Mouse (Mus musculus): ENCODE data around the gene Epn1. TPM values are rescaled to one million over a fixed set of nuclear protein-coding genes. Genes with fewer than 3 reads are reported as not detected.

The Epn1 gene
- polyA plus RNA-seq (2014; fragmentation: Nextera tagmentation; extraction: Ambion mirVana) = 46.3 and 51.3 TPM in 2 replicates

DNA sequence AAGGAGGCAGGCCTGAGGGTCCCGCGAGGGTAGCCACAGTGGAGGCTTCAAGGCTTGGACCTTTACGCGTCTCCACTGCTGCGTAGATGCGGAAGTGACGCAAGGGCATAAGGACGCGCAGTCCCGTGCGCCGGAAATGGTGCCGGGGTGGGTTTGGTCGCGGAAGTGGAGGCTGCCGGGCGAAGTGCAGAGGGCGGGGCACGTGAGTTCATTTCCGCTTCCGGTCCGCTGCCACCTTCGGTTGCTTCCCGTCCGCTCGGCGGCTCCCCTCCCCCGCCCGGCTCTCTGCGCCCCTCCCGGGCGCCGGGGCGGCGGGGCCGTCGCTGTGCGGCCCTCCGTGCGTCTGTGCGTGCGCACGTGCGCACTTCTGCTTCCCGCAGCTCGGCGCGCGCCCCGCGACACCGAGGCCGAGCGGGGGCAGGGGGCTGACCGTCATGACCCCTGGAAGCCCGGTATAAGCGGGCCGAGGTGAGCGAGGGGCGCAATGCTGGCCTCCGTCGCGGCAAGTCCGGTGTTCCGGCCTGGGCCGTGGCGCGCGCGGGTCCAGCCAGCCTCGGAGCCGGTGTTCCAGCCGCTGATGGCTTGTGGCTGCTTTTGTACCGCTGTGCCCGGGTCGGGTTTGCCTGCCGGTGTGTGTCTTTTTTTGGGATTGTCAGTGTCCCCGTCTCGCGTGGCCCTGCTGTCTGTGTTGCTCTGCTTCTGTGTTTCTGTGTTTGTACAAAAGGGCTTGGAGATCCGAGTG, at the start of gene Epn1:
Gene Epn1 (plus strand): TSS at position 226 of the 742 bp plus-strand sequence.
- Histone ChIP-seq H3K27me3 (ENCODE audit: control insufficient read depth, insufficient read depth, low read length) (no peaks in the 10 kb centered on the region), H3K9ac (replicated peaks; ENCODE audit: low read length) (peak within 1 kb of the TSS; percentile 96), H3K27ac (replicated peaks; ENCODE audit: low read depth, low read length) (peak within 1 kb of the TSS; percentile 89), H3K4me2 (ENCODE audit: low read depth, low read length) (peak within 1 kb of the TSS; percentile 69), H3K36me3 (replicated peaks; ENCODE audit: control insufficient read depth, insufficient read depth, low read depth, low read length) (peaks cover 4% of the 10 kb centered on the region), H3K4me1 (ENCODE audit: control insufficient read depth, insufficient read depth, low read length) (no peaks in the 10 kb centered on the region), H3K4me3 (ENCODE audit: low read depth, low read length) (peak within 1 kb of the TSS; percentile 98), H3K9me3 (replicated peaks; ENCODE audit: control insufficient read depth, low read length) (no peaks in the 10 kb centered on the region)
- DNase-seq (ENCODE audit: low spot score) (peak; percentile 97), ATAC-seq (replicated peaks; ENCODE audit: insufficient number of reproducible peaks, low FRiP score, low TSS enrichment, low read depth) (peak; percentile 96)
- under 1% methylated on average over 79 of the region's 81 CpGs for WGBS

DNA sequence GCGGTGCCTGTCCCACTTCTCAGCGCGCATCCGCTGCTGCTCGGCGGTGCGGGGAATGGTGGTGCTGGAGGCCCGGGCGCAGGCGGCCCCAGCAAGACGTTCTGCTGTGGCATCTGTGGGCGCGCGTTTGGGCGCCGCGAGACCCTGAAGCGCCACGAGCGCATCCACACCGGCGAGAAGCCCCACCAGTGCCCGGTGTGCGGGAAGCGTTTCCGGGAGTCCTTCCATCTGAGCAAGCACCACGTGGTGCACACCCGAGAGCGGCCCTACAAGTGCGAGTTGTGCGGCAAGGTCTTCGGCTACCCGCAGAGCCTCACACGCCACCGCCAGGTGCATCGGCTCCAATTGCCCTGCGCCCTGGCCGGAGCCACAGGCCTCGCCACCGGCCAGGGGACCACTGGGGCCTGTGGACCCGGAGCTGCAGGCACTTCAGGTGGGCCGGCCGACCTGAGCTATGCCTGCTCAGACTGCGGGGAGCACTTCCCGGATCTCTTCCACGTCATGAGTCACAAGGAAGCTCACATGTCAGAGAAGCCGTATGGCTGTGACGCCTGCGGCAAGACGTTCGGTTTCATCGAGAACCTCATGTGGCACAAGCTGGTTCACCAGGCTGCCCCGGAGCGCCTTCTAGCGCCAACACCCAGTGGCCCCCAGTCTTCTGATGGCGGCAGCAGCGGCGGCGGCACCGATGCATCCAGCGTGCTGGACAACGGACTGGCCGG, 49.3 kb upstream of the Epn1 start:
- Histone ChIP-seq H3K4me1 (ENCODE audit: control insufficient read depth, insufficient read depth, low read length) (no peaks in the 10 kb centered on the region), H3K4me2 (ENCODE audit: low read depth, low read length) (no peak overlapping the region), H3K4me3 (ENCODE audit: low read depth, low read length) (no peak overlapping the region), H3K27ac (replicated peaks; ENCODE audit: low read depth, low read length) (no peak overlapping the region), H3K36me3 (replicated peaks; ENCODE audit: control insufficient read depth, insufficient read depth, low read depth, low read length) (peaks cover 46% of the 10 kb centered on the region), H3K9ac (replicated peaks; ENCODE audit: low read length) (no peak overlapping the region), H3K9me3 (replicated peaks; ENCODE audit: control insufficient read depth, low read length) (peaks cover 28% of the 10 kb centered on the region), H3K27me3 (ENCODE audit: control insufficient read depth, insufficient read depth, low read length) (no peaks in the 10 kb centered on the region)
- 85% methylated on average over 63 of the region's 63 CpGs for WGBS
- no peak for ATAC-seq (replicated peaks; ENCODE audit: insufficient number of reproducible peaks, low FRiP score, low TSS enrichment, low read depth)
- DNase-seq (ENCODE audit: low spot score) = no peak

DNA sequence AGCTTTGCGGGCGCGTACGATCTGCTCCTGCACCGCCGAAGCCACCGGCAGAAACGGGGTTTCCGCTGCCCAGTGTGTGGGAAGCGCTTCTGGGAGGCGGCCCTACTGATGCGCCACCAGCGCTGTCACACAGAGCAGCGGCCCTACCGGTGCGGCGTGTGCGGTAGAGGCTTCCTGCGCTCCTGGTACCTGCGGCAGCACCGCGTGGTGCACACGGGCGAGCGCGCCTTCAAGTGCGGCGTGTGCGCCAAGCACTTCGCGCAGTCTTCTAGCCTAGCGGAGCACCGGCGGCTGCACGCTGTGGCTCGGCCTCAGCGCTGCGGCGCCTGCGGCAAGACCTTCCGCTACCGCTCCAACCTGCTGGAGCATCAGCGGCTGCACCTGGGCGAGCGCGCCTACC, 48.5 kb upstream of the Epn1 start:
- no peaks in the 10 kb centered on the region for H3K4me1 ChIP-seq (ENCODE audit: control insufficient read depth, insufficient read depth, low read length)
- H3K4me3 ChIP-seq (ENCODE audit: low read depth, low read length) = no peak overlapping the region
- H3K9ac ChIP-seq (replicated peaks; ENCODE audit: low read length) = no peak overlapping the region
- peaks cover 50% of the 10 kb centered on the region for H3K36me3 ChIP-seq (replicated peaks; ENCODE audit: control insufficient read depth, insufficient read depth, low read depth, low read length)
- no peak overlapping the region for H3K4me2 ChIP-seq (ENCODE audit: low read depth, low read length)
- DNase-seq (ENCODE audit: low spot score) (no peak), ATAC-seq (replicated peaks; ENCODE audit: insufficient number of reproducible peaks, low FRiP score, low TSS enrichment, low read depth) (no peak)
- peaks cover 28% of the 10 kb centered on the region for H3K9me3 ChIP-seq (replicated peaks; ENCODE audit: control insufficient read depth, low read length)
- no peak overlapping the region for H3K27ac ChIP-seq (replicated peaks; ENCODE audit: low read depth, low read length)
- no peaks in the 10 kb centered on the region for H3K27me3 ChIP-seq (ENCODE audit: control insufficient read depth, insufficient read depth, low read length)
- WGBS = 80% methylated on average over 46 of the region's 46 CpGs

DNA sequence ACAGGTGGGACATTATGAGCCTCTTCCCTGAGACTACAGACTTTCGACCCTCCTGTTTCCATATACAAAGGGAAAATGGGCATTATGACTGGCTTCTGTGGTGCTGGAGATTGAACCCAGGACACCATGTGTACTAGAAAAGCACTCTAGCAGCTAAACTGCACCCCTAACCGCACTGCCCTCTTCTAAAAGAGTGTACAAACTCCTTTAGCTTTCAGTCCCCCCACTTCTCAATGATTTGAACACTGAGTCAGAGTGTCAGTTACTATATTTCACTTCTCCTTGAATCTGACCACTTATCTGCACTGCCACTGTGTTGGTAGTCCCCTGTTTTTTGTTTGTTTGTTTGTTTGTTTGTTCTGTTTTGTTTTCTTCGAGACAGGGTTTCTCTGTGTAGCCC, 46.2 kb upstream of the Epn1 start, which contains the start of gene 4632433K11Rik:
Gene 4632433K11Rik (plus strand): TSS at position 301 of the 400 bp plus-strand sequence.
- DNase-seq (ENCODE audit: low spot score) = no peak
- no peaks in the 10 kb centered on the region for H3K27me3 ChIP-seq (ENCODE audit: control insufficient read depth, insufficient read depth, low read length)
- H3K4me3 ChIP-seq (ENCODE audit: low read depth, low read length) = no peak within 1 kb of the TSS
- no peak for ATAC-seq (replicated peaks; ENCODE audit: insufficient number of reproducible peaks, low FRiP score, low TSS enrichment, low read depth)
- H3K4me2 ChIP-seq (ENCODE audit: low read depth, low read length) = no peak within 1 kb of the TSS
- H3K36me3 ChIP-seq (replicated peaks; ENCODE audit: control insufficient read depth, insufficient read depth, low read depth, low read length) = peaks cover 44% of the 10 kb centered on the region
- H3K27ac ChIP-seq (replicated peaks; ENCODE audit: low read depth, low read length) = no peak within 1 kb of the TSS
- H3K9me3 ChIP-seq (replicated peaks; ENCODE audit: control insufficient read depth, low read length) = peaks cover 28% of the 10 kb centered on the region
- no peak within 1 kb of the TSS for H3K9ac ChIP-seq (replicated peaks; ENCODE audit: low read length)
- 85% methylated on average over 3 of the region's 3 CpGs for WGBS
- H3K4me1 ChIP-seq (ENCODE audit: control insufficient read depth, insufficient read depth, low read length) = no peaks in the 10 kb centered on the region

DNA sequence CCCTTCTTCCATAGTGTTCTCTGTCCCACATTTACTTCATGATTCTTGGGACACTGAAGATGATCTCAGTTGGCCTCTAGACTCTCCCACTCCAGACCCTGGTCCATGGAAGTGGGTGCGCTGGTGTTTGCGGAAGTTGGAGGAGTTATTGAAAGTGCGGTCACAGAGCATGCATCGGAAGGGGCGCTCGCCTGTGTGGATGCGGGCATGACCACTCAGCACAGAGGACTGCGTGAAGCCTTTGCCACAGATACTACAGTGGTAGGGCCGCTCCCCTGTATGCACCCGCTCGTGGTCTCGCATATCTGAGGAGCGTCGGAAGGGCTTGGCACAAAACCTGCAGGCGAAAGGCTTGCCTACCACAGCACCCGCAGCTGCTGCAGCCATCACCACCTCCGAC, 44.4 kb upstream of the Epn1 start:
- no peak for ATAC-seq (replicated peaks; ENCODE audit: insufficient number of reproducible peaks, low FRiP score, low TSS enrichment, low read depth)

DNA sequence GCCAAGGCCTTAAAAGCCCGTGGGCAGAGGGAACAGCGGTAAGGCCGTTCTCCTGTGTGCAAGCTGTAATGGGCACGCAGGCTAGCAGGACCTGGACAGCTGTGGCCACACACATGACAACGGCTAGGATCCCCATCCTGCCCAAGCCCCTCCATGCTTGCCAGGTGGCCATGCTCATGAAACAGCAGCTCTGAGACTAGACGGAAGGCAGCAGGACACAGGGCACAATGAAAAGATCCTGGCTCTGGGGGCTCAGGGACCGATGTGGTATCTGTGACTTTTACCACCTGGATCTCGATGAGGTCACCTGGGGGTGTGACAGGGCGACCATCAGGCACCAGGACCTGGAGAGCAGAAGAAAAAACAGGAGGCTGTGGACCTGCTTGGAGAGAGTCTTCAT, 43.9 kb upstream of the Epn1 start:
- peaks cover 21% of the 10 kb centered on the region for H3K36me3 ChIP-seq (replicated peaks; ENCODE audit: control insufficient read depth, insufficient read depth, low read depth, low read length)
- WGBS = 92% methylated on average over 9 of the region's 9 CpGs
- ATAC-seq (replicated peaks; ENCODE audit: insufficient number of reproducible peaks, low FRiP score, low TSS enrichment, low read depth) (no peak), DNase-seq (ENCODE audit: low spot score) (no peak)
- peaks cover 9% of the 10 kb centered on the region for H3K9me3 ChIP-seq (replicated peaks; ENCODE audit: control insufficient read depth, low read length)
- H3K27me3 ChIP-seq (ENCODE audit: control insufficient read depth, insufficient read depth, low read length) = no peaks in the 10 kb centered on the region
- no peak overlapping the region for H3K4me2 ChIP-seq (ENCODE audit: low read depth, low read length)
- no peak overlapping the region for H3K9ac ChIP-seq (replicated peaks; ENCODE audit: low read length)
- no peak overlapping the region for H3K4me3 ChIP-seq (ENCODE audit: low read depth, low read length)
- no peaks in the 10 kb centered on the region for H3K4me1 ChIP-seq (ENCODE audit: control insufficient read depth, insufficient read depth, low read length)
- H3K27ac ChIP-seq (replicated peaks; ENCODE audit: low read depth, low read length) = no peak overlapping the region

More for the DNA sequence above, 44.4 kb upstream of the Epn1 start:
- Histone ChIP-seq H3K9ac (replicated peaks; ENCODE audit: low read length) (no peak overlapping the region), H3K9me3 (replicated peaks; ENCODE audit: control insufficient read depth, low read length) (peaks cover 14% of the 10 kb centered on the region), H3K4me1 (ENCODE audit: control insufficient read depth, insufficient read depth, low read length) (no peaks in the 10 kb centered on the region), H3K4me2 (ENCODE audit: low read depth, low read length) (no peak overlapping the region), H3K27ac (replicated peaks; ENCODE audit: low read depth, low read length) (no peak overlapping the region), H3K36me3 (replicated peaks; ENCODE audit: control insufficient read depth, insufficient read depth, low read depth, low read length) (peaks cover 26% of the 10 kb centered on the region), H3K4me3 (ENCODE audit: low read depth, low read length) (no peak overlapping the region), H3K27me3 (ENCODE audit: control insufficient read depth, insufficient read depth, low read length) (no peaks in the 10 kb centered on the region)
- WGBS = 93% methylated on average over 17 of the region's 17 CpGs
- no peak for DNase-seq (ENCODE audit: low spot score)

DNA sequence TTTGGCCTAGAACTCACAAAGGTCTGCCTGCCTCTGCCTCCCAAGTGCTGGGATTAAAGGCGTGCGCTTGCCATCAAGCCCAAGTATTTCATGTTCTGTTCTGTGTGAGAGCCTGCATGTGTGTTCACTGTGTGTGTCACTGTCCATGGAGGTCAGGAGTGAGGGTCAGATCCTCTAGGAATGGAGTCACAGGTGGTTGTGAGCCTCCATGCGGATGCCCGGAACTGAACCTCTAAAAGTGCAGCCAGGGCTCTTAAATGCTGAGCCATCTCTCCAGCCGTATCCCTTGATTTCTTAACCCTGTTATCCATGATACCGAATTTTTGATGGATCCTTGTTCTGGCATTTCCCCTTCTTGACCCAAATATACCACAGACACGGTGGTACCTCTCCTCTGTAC, 43.0 kb upstream of the Epn1 start:
- 89% methylated on average over 7 of the region's 7 CpGs for WGBS
- no peak overlapping the region for H3K4me3 ChIP-seq (ENCODE audit: low read depth, low read length)
- no peaks in the 10 kb centered on the region for H3K9me3 ChIP-seq (replicated peaks; ENCODE audit: control insufficient read depth, low read length)
- H3K4me1 ChIP-seq (ENCODE audit: control insufficient read depth, insufficient read depth, low read length) = no peaks in the 10 kb centered on the region
- H3K27me3 ChIP-seq (ENCODE audit: control insufficient read depth, insufficient read depth, low read length) = no peaks in the 10 kb centered on the region
- H3K27ac ChIP-seq (replicated peaks; ENCODE audit: low read depth, low read length) = no peak overlapping the region
- H3K4me2 ChIP-seq (ENCODE audit: low read depth, low read length) = no peak overlapping the region
- H3K36me3 ChIP-seq (replicated peaks; ENCODE audit: control insufficient read depth, insufficient read depth, low read depth, low read length) = peaks cover 12% of the 10 kb centered on the region
- H3K9ac ChIP-seq (replicated peaks; ENCODE audit: low read length) = no peak overlapping the region
- ATAC-seq (replicated peaks; ENCODE audit: insufficient number of reproducible peaks, low FRiP score, low TSS enrichment, low read depth) (no peak), DNase-seq (ENCODE audit: low spot score) (no peak)

DNA sequence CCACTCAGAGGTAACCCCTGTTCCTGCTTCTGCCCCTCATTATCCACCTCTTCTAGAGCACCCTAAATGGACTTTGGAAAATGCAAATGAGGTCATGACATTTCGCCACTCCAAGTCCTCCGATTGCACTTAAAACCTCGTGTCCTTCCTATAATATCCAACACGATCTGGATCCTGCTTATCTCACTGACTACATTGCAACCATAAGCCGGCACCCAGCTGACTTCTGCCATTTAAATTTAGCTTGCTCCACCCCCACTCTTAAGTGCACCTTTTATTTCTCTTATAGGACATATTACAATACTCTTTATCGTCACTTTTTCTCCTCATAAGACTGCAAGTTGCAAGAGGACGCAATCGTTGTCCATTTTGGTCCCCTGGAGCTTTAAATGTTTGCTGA, 42.6 kb upstream of the Epn1 start:
- H3K9ac ChIP-seq (replicated peaks; ENCODE audit: low read length) = no peak overlapping the region

More for the DNA sequence above, 42.6 kb upstream of the Epn1 start:
- Histone ChIP-seq H3K4me1 (ENCODE audit: control insufficient read depth, insufficient read depth, low read length) (no peaks in the 10 kb centered on the region), H3K4me3 (ENCODE audit: low read depth, low read length) (peak overlapping the region; percentile 57), H3K27ac (replicated peaks; ENCODE audit: low read depth, low read length) (no peak overlapping the region), H3K36me3 (replicated peaks; ENCODE audit: control insufficient read depth, insufficient read depth, low read depth, low read length) (peaks cover 8% of the 10 kb centered on the region), H3K9me3 (replicated peaks; ENCODE audit: control insufficient read depth, low read length) (no peaks in the 10 kb centered on the region), H3K4me2 (ENCODE audit: low read depth, low read length) (peak overlapping the region; percentile 38; the same call in 1 of the 2 replicates), H3K27me3 (ENCODE audit: control insufficient read depth, insufficient read depth, low read length) (no peaks in the 10 kb centered on the region)
- whole genome bisulfite sequencing = 84% methylated on average over 8 of the region's 8 CpGs
- DNase-seq (ENCODE audit: low spot score) (no peak), ATAC-seq (replicated peaks; ENCODE audit: insufficient number of reproducible peaks, low FRiP score, low TSS enrichment, low read depth) (no peak)
